Mouse (Mus musculus) cortical plate, adult 2 months (tissue): Measurements from ENCODE around the gene Olfr1158.

Experiments used
- CTCF ChIP-seq: fragments of 200-500 bp; IDR thresholded peaks from 2 replicates; pipeline ENCODE4 v1.5.1; 2011; ENCODE audit warnings: mild to moderate bottlenecking, control low read depth, low read length; ENCODE audit not compliant: insufficient read depth; ENCODE audit errors: extremely low read depth
- POLR2A ChIP-seq: fragments of 200-500 bp; IDR thresholded peaks from 2 replicates; pipeline ENCODE4 v1.6.1; 2011; ENCODE audit warnings: mild to moderate bottlenecking, low read length, control low read depth; ENCODE audit not compliant: insufficient read depth; ENCODE audit errors: extremely low read depth

GRCm38 (mm10) chr2:87968199-87968598 lies 21.7 kb upstream of the Olfr1158 start, which contains the start of gene Olfr1157:
- TF ChIP-seq CTCF = no peak
- no peak for TF ChIP-seq POLR2A
